Mouse (Mus musculus): Measurements from ENCODE around the gene Olfr1419.

DNA sequence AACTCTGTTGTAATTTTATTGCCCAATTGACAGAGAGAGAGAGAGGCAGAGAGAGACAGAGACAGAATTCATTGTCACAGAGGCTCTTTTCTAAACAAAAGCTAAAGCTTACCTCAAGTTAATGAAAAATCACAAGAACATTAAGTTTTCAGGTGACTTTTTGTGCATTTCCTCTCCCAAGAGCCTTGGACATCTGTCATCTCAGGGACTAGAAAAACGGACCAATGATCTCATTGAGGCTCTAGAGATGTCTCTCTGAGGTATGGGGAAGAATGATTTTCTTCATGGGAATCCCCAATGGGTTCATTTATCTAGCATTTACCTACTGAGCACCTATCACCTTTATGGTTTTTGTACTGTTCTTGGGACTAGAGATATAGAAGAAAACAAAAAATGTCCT, at the start of gene Olfr1419:
- no peak for TF ChIP-seq CTCF (IDR thresholded peaks at IDR 0.05; ENCODE audit: low read depth)
- TF ChIP-seq EP300 (IDR thresholded peaks at IDR 0.05; ENCODE audit: low read depth) = no peak

All from heart, postnatal 0 days (tissue).